Comparison of ENCODE assay signal across 8 mouse cellular contexts in the genomic region with DNA sequence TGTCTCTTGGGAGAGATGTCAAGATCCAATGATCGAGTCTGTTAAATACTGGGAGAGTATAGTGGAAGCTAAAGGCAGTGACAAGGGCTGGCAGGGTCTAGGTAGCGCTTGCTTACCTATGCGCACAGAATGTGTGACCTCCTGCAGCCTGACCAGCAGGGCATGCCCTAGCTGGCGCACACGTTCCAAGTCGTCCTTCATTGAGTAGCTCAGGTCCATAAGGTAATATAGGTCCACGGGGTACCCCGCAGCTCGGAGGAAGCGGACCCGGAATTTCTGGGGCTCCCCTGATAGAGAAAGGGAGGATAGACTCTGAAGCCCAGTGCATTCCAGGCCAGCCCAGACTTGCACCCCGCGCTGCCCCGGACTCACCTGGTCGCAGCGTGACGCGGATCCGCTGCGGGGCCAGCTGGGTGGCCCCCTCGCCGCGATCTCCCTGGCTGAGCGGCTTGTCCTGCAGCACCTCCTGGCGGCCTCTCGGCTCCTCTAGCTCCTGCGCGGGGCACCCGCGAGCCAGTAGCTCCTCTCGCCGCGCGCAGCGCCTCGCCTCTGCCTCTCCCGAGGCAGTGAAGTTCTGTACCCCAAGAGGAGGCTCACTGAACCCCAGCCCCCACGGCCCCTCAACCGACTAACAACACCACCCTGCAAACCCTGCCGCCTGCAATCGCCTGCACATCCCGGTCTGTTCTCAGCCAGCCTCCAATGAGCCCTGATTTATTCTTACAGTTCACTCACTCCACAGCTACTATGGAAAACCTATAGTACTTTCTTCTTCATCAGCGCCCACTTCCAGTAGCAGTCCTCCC. TPM values are rescaled to one million over a fixed set of nuclear protein-coding genes. Genes with fewer than 3 reads are reported as not detected.
DNase-seq lines count a peak whose midpoint lies in the region; ATAC-seq lines count a peak whose summit lies in the region.

No protein-coding gene starts in this region.

- H3K4me2 ChIP-seq in midbrain, embryonic 16.5 days (ENCODE audit: low read length) = peak overlapping the region; percentile 92

- WGBS in midbrain, embryonic 16.5 days = 4% methylated on average over 43 of the region's 43 CpGs

- H3K27me3 ChIP-seq in midbrain, embryonic 16.5 days (ENCODE audit: control insufficient read depth, insufficient read depth, low read depth, low read length) = peaks cover 8% of the 10 kb centered on the region

- peak overlapping the region; percentile 41 for H3K4me3 ChIP-seq in midbrain, embryonic 16.5 days (ENCODE audit: low read depth, low read length)

- no peaks in the 10 kb centered on the region for H3K9me3 ChIP-seq in midbrain, embryonic 16.5 days (replicated peaks; ENCODE audit: control insufficient read depth, low read length, poor library complexity, severe bottlenecking)

- H3K9ac ChIP-seq in midbrain, embryonic 16.5 days (ENCODE audit: low read depth, low read length) = peak overlapping the region; percentile 60

- peaks cover 10% of the 10 kb centered on the region; the same call in 1 of the 2 replicates for H3K4me1 ChIP-seq in midbrain, embryonic 16.5 days (ENCODE audit: control insufficient read depth, insufficient read depth, low read length)

- H3K27ac ChIP-seq in midbrain, embryonic 16.5 days (ENCODE audit: low read length) = no peak overlapping the region

- H3K36me3 ChIP-seq in midbrain, embryonic 16.5 days (ENCODE audit: control insufficient read depth, insufficient read depth, low read length) = no peaks in the 10 kb centered on the region

- DNase-seq in ovary, adult 18-20 months (ENCODE audit: low spot score) = peak; percentile 68
- DNase-seq in ovary, postnatal 10 days (ENCODE audit: low spot score) = no peak
- peak; percentile 81 for DNase-seq in embryo, embryonic 9.5 days (ENCODE audit: extremely low spot score)
- DNase-seq in kidney, adult 11 months = peak; percentile 61
- peak; percentile 83 for DNase-seq in liver
- DNase-seq in spleen, postnatal 36 days (ENCODE audit: low spot score in 2 of 2) = peak; percentile 82 to 83

- peak; percentile 84 for ATAC-seq in granulocyte monocyte progenitor cell, adult 5-6 weeks (replicated peaks; ENCODE audit: poor library complexity, severe bottlenecking)
- ATAC-seq in midbrain, embryonic 16.5 days = peak; percentile 90

RNA-seq across cellular contexts. Expression of a gene that starts 7.4 kb away (rescaled TPM):
- total RNA-seq in granulocyte monocyte progenitor cell, adult 5-6 weeks (2014; fragmentation: Nextera tagmentation) = 7.4 and 42.7 TPM in 2 replicates
- 15.2 and 31.6 TPM in 2 replicates for total RNA-seq in granulocyte monocyte progenitor cell, adult 5-6 weeks (2017)
- 0.43 and 0.80 TPM in 2 replicates for polyA plus RNA-seq in midbrain, embryonic 16.5 days (2015; fragmentation: Nextera tagmentation; extraction: Ambion mirVana)

RNA-seq across cellular contexts. Expression of a gene that starts 19.9 kb away (rescaled TPM):
- total RNA-seq in granulocyte monocyte progenitor cell, adult 5-6 weeks (2014; fragmentation: Nextera tagmentation) = 17.0 and 18.1 TPM in 2 replicates
- total RNA-seq in granulocyte monocyte progenitor cell, adult 5-6 weeks (2017) = 7.5 and 23.4 TPM in 2 replicates
- 33.1 and 33.2 TPM in 2 replicates for polyA plus RNA-seq in midbrain, embryonic 16.5 days (2015; fragmentation: Nextera tagmentation; extraction: Ambion mirVana)

RNA-seq across cellular contexts. Expression of a gene that starts 21.3 kb away (rescaled TPM):
- 48.7 and 68.9 TPM in 2 replicates for total RNA-seq in granulocyte monocyte progenitor cell, adult 5-6 weeks (2014; fragmentation: Nextera tagmentation)
- total RNA-seq in granulocyte monocyte progenitor cell, adult 5-6 weeks (2017) = 23.8 and 27.8 TPM in 2 replicates
- 54.0 and 59.2 TPM in 2 replicates for polyA plus RNA-seq in midbrain, embryonic 16.5 days (2015; fragmentation: Nextera tagmentation; extraction: Ambion mirVana)

RNA-seq across cellular contexts. Expression of a gene that starts 32.9 kb away (rescaled TPM):
- total RNA-seq in granulocyte monocyte progenitor cell, adult 5-6 weeks (2014; fragmentation: Nextera tagmentation) = 7.5 and 11.5 TPM in 2 replicates
- 2.0 and 3.4 TPM in 2 replicates for total RNA-seq in granulocyte monocyte progenitor cell, adult 5-6 weeks (2017)
- 4.1 and 6.0 TPM in 2 replicates for polyA plus RNA-seq in midbrain, embryonic 16.5 days (2015; fragmentation: Nextera tagmentation; extraction: Ambion mirVana)

RNA-seq across cellular contexts. Expression of a gene that starts 46.0 kb away (rescaled TPM):
- not detected in 2 replicates for total RNA-seq in granulocyte monocyte progenitor cell, adult 5-6 weeks (2014; fragmentation: Nextera tagmentation)
- total RNA-seq in granulocyte monocyte progenitor cell, adult 5-6 weeks (2017) = not detected in 2 replicates
- not detected in 2 replicates for polyA plus RNA-seq in midbrain, embryonic 16.5 days (2015; fragmentation: Nextera tagmentation; extraction: Ambion mirVana)
